Mouse (Mus musculus) neural tube, embryonic 10.5 days (tissue): ENCODE measurements around the gene Gpr119.

Experiments
- DNase-seq: peaks from one replicate; pipeline ENCODE4 v3.0.0-alpha.2; 2017; ENCODE audit warnings: low spot score; ENCODE audit errors: extremely low spot score

Gpr119 gene

GRCm38 (mm10) chrX:48674171-48674570 is at the start of gene Gpr119:
Gpr119 (minus strand) TSS chrX:48674478.
- no peak for DNase-seq

GRCm38 (mm10) chrX:48712846-48713245 is 38.6 kb upstream of the Gpr119 start:
- DNase-seq = no peak

GRCm38 (mm10) chrX:48709701-48710100 is 35.4 kb upstream of the Gpr119 start:
- DNase-seq = no peak

GRCm38 (mm10) chrX:48694864-48695371 is 20.6 kb upstream of the Gpr119 start, which contains the start of gene Rbmx2:
Rbmx2 (plus strand) TSS chrX:48695004.
- DNase-seq = peak; percentile 80

GRCm38 (mm10) chrX:48694460-48694859 is 20.2 kb upstream of the Gpr119 start:
- DNase-seq = peak; percentile 19

- DNase-seq = no peak
These were observed 9.6 kb upstream of the Gpr119 start for GRCm38 (mm10) chrX:48683857-48684256.

- DNase-seq = peak; percentile 19
These were observed 9.2 kb upstream of the Gpr119 start for GRCm38 (mm10) chrX:48683451-48683850.

GRCm38 (mm10) chrX:48671714-48672113 is 2.6 kb downstream of the Gpr119 start:
- no peak for DNase-seq

GRCm38 (mm10) chrX:48669588-48669987 is 4.7 kb downstream of the Gpr119 start:
- DNase-seq = no peak

- DNase-seq = peak; percentile 18
These were observed 7.5 kb downstream of the Gpr119 start for GRCm38 (mm10) chrX:48666807-48667206.

- DNase-seq = no peak
These were observed 30.2 kb downstream of the Gpr119 start for GRCm38 (mm10) chrX:48644122-48644521.

GRCm38 (mm10) chrX:48637032-48637431 is 37.2 kb downstream of the Gpr119 start:
- DNase-seq = no peak

GRCm38 (mm10) chrX:48624054-48624420 is 50.2 kb downstream of the Gpr119 start:
- DNase-seq = no peak

- DNase-seq = peak; percentile 70
These were observed 50.8 kb downstream of the Gpr119 start, which contains the start of gene Slc25a14 for GRCm38 (mm10) chrX:48623379-48624053. Slc25a14 (plus strand) TSS chrX:48623413.

- DNase-seq = no peak
These were observed 51.3 kb downstream of the Gpr119 start for GRCm38 (mm10) chrX:48623049-48623378.
